Mouse (Mus musculus) heart, embryonic 11.5 days (tissue): ENCODE measurements around the gene Cldn18. TPM values are rescaled to one million over a fixed set of nuclear protein-coding genes. Genes with fewer than 3 reads are reported as not detected.

Experiments
- ATAC-seq: fragments of 200-750 bp; cut with Nextera tagmentation; replicated peaks from 2 replicates; pipeline ENCODE4 v1.8.0; 2017; ENCODE audit warnings: moderate library complexity; ENCODE audit not compliant: insufficient number of reproducible peaks, low FRiP score, low TSS enrichment
- H3K27ac ChIP-seq: fragments of 300-500 bp; sonication (generic); 2 replicates; pipeline ENCODE4 v1.5.1; 2014; ENCODE audit warnings: mild to moderate bottlenecking, low read depth, low read length
- H3K27me3 ChIP-seq: fragments of 300-500 bp; sonication (generic); 2 replicates; pipeline ENCODE4 v1.6.1; 2014; ENCODE audit warnings: mild to moderate bottlenecking, low read length, mixed read lengths; ENCODE audit not compliant: control insufficient read depth, insufficient read depth
- H3K36me3 ChIP-seq: fragments of 300-500 bp; sonication (generic); 2 replicates; pipeline ENCODE4 v1.6.1; 2014; ENCODE audit warnings: mild to moderate bottlenecking, low read length, moderate library complexity, mixed read lengths; ENCODE audit not compliant: control insufficient read depth, insufficient read depth
- H3K4me1 ChIP-seq: fragments of 300-500 bp; sonication (generic); 2 replicates; pipeline ENCODE4 v1.6.1; 2014; ENCODE audit warnings: low read length; ENCODE audit not compliant: control insufficient read depth, insufficient read depth
- H3K4me2 ChIP-seq: fragments of 300-500 bp; sonication (generic); 2 replicates; pipeline ENCODE4 v1.6.1; 2014; ENCODE audit warnings: mild to moderate bottlenecking, moderate library complexity
- H3K4me3 ChIP-seq: fragments of 300-500 bp; sonication (generic); 2 replicates; pipeline ENCODE4 v1.5.1; 2014; ENCODE audit warnings: low read depth, low read length
- H3K9ac ChIP-seq: fragments of 300-500 bp; sonication (generic); 2 replicates; pipeline ENCODE4 v1.6.1; 2014; ENCODE audit warnings: mild to moderate bottlenecking, low read depth, low read length, moderate library complexity
- H3K9me3 ChIP-seq: fragments of 300-500 bp; sonication (generic); replicated peaks from 2 replicates; pipeline ENCODE4 v1.6.1; 2016; ENCODE audit warnings: low read length; ENCODE audit not compliant: control insufficient read depth
- WGBS: fragments of 180-500 bp; shearing (Covaris S2); extraction: QIAGEN DNeasy Blood & Tissue Kit; methylation state at CpG from one replicate; pipeline ENCODE4 v1.1.7; 2014; ENCODE audit not compliant: insufficient replicate concordance; 5-methylcytosine and 5-hydroxymethylcytosine counted together
- polyA plus RNA-seq: library from polyadenylated mRNA; unstranded; fragments of >200 nt; fragmentation: Nextera tagmentation; extraction: Ambion mirVana; gene quantifications from 2 replicates; pipeline ENCODE4 v1.2.1, GENCODE M21; 2014

The Cldn18 gene
- polyA plus RNA-seq, 1 experiment from 2014 or later: 0.13 TPM

- 36% methylated on average over 1 of the region's 1 CpGs for WGBS
- ATAC-seq: no peak
- Histone ChIP-seq H3K4me1 (no peaks in the 10 kb centered on the region), H3K4me3 (no peak overlapping the region), H3K36me3 (no peaks in the 10 kb centered on the region), H3K9me3 (no peaks in the 10 kb centered on the region), H3K9ac (no peak overlapping the region), H3K4me2 (no peak overlapping the region), H3K27ac (no peak overlapping the region), H3K27me3 (no peaks in the 10 kb centered on the region)
Measured at GRCm38 (mm10) chr9:99720011-99720410, 2.9 kb upstream of the Cldn18 start.

- Histone ChIP-seq H3K27ac (no peak overlapping the region), H3K4me2 (no peak overlapping the region), H3K9ac (no peak overlapping the region), H3K9me3 (no peaks in the 10 kb centered on the region), H3K4me3 (no peak overlapping the region), H3K36me3 (no peaks in the 10 kb centered on the region), H3K27me3 (no peaks in the 10 kb centered on the region), H3K4me1 (no peaks in the 10 kb centered on the region)
- 68% methylated on average over 4 of the region's 4 CpGs for WGBS
- no peak for ATAC-seq
Measured at GRCm38 (mm10) chr9:99710297-99710696, 6.8 kb downstream of the Cldn18 start.

GRCm38 (mm10) chr9:99709588-99710248 lies 7.3 kb downstream of the Cldn18 start:
- Histone ChIP-seq H3K9me3 (no peaks in the 10 kb centered on the region), H3K27ac (no peak overlapping the region), H3K36me3 (no peaks in the 10 kb centered on the region), H3K4me1 (no peaks in the 10 kb centered on the region), H3K27me3 (no peaks in the 10 kb centered on the region), H3K9ac (no peak overlapping the region), H3K4me3 (no peak overlapping the region), H3K4me2 (no peak overlapping the region)
- WGBS: 82% methylated on average over 22 of the region's 22 CpGs
- ATAC-seq: no peak

DNA sequence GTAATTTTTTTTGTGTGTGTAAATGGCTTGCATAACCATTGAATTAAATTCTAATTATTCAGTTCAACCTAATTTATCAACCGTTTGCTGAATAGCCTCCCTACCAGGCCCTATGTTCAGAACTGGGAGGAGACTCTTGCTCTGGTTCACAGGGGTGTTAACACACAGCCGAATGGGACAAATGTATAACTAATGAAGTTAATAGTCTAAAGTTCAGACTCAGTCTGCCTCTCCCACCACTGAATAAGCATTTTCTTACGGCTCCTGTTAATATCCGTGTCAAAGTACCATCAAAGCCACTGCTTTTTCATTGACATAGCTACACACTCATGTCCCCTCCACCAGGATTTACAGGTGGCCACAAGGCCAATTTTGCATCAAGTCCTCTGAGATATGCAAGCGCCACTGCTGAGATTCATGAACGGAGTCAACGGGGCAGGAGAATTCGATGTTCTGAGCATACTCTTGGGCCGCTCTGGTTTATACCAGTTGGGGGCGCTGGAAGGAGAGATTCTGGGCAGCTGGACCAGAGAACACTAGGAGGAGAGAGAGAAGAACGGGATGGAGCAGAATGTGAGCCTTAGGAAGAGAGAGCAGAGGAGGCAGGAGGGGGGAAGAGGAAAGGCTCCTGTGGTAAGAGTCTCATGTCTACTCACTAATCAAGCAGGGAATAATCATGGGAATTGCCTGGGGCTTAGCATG lies 9.5 kb downstream of the Cldn18 start:
- Histone ChIP-seq H3K27me3 (no peaks in the 10 kb centered on the region), H3K27ac (no peak overlapping the region), H3K9me3 (no peaks in the 10 kb centered on the region), H3K4me1 (no peaks in the 10 kb centered on the region), H3K9ac (no peak overlapping the region), H3K4me3 (no peak overlapping the region), H3K36me3 (no peaks in the 10 kb centered on the region), H3K4me2 (no peak overlapping the region)
- no peak for ATAC-seq
- WGBS: 67% methylated on average over 11 of the region's 11 CpGs

GRCm38 (mm10) chr9:99706264-99706663 lies 10.8 kb downstream of the Cldn18 start:
- Histone ChIP-seq H3K9ac (no peak overlapping the region), H3K4me1 (no peaks in the 10 kb centered on the region), H3K36me3 (no peaks in the 10 kb centered on the region), H3K4me2 (no peak overlapping the region), H3K27me3 (no peaks in the 10 kb centered on the region), H3K9me3 (no peaks in the 10 kb centered on the region), H3K27ac (no peak overlapping the region), H3K4me3 (no peak overlapping the region)
- 83% methylated on average over 6 of the region's 6 CpGs for WGBS
- no peak for ATAC-seq

DNA sequence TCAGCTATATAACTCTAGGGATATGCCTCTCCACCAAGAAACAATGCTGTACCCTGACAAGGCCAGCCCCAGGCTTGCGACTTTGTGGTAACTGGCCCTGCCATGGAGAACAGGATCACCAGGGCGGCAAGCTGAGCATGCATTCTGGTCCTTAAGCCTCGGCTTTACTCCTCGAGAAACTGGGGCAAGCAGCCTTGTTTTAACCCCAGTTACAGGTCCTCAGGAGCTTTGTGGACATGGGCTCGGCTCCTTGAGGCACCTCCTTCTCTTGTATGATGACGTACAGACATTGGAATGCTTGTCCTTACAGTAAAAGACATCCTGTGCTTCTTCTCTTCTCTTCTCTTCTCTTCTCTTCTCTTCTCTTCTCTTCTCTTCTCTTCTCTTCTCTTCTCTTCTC lies 13.4 kb downstream of the Cldn18 start:
- no peaks in the 10 kb centered on the region for H3K27me3 ChIP-seq
- no peak overlapping the region for H3K4me2 ChIP-seq
- no peak for ATAC-seq
- H3K9ac ChIP-seq: no peak overlapping the region
- H3K36me3 ChIP-seq: no peaks in the 10 kb centered on the region
- WGBS: 71% methylated on average over 6 of the region's 6 CpGs
- H3K4me1 ChIP-seq: no peaks in the 10 kb centered on the region
- H3K9me3 ChIP-seq: no peaks in the 10 kb centered on the region
- no peak overlapping the region for H3K4me3 ChIP-seq
- H3K27ac ChIP-seq: no peak overlapping the region

GRCm38 (mm10) chr9:99702215-99702614 lies 14.9 kb downstream of the Cldn18 start:
- no peaks in the 10 kb centered on the region for H3K36me3 ChIP-seq
- H3K27ac ChIP-seq: no peak overlapping the region
- WGBS: 59% methylated on average over 6 of the region's 6 CpGs
- no peak overlapping the region for H3K4me3 ChIP-seq
- no peaks in the 10 kb centered on the region for H3K27me3 ChIP-seq
- H3K4me1 ChIP-seq: no peaks in the 10 kb centered on the region
- no peak overlapping the region for H3K9ac ChIP-seq
- no peak overlapping the region for H3K4me2 ChIP-seq
- ATAC-seq: no peak
- no peaks in the 10 kb centered on the region for H3K9me3 ChIP-seq

- H3K27ac ChIP-seq: no peak overlapping the region
- H3K9ac ChIP-seq: no peak overlapping the region
- no peak overlapping the region for H3K4me3 ChIP-seq
- H3K4me1 ChIP-seq: no peaks in the 10 kb centered on the region
- H3K9me3 ChIP-seq: no peaks in the 10 kb centered on the region
- no peaks in the 10 kb centered on the region for H3K36me3 ChIP-seq
- no peak overlapping the region for H3K4me2 ChIP-seq
- H3K27me3 ChIP-seq: no peaks in the 10 kb centered on the region
- WGBS: 76% methylated on average over 2 of the region's 2 CpGs
- no peak for ATAC-seq
Measured at GRCm38 (mm10) chr9:99701187-99701586, 15.9 kb downstream of the Cldn18 start.
